Mouse (Mus musculus) olfactory bulb, adult 2 months (tissue): ENCODE data around the gene Lmx1a.

ENCODE experiments used
- CTCF ChIP-seq: fragments of 200-500 bp; IDR thresholded peaks from 2 replicates; pipeline ENCODE4 v1.5.1; 2012; ENCODE audit warnings: low read depth, mild to moderate bottlenecking, low read length, moderate library complexity; ENCODE audit not compliant: insufficient read depth
- POLR2A ChIP-seq: fragments of 200-500 bp; IDR thresholded peaks from 2 replicates; pipeline ENCODE4 v1.6.1; 2012; ENCODE audit warnings: mild to moderate bottlenecking, low read depth, low read length, moderate library complexity; ENCODE audit not compliant: insufficient read depth

- TF ChIP-seq CTCF (no peak), POLR2A (no peak)
Observed at GRCm38 (mm10) chr1:167679061-167679460, 10.0 kb upstream of the Lmx1a start.
